Mouse (Mus musculus): ENCODE measurements around the gene Brd9.
"Not testable (repeated sequence)": the region's sequence is repeated elsewhere in the genome, so short reads cannot be mapped to it uniquely, and the experiment has no call there.

The Brd9 gene

GRCm38 (mm10) chr13:73990761-73991160 is 53.1 kb downstream of the Brd9 start:
- no peak for DNase-seq (ENCODE audit: low read depth, low spot score)

DNA sequence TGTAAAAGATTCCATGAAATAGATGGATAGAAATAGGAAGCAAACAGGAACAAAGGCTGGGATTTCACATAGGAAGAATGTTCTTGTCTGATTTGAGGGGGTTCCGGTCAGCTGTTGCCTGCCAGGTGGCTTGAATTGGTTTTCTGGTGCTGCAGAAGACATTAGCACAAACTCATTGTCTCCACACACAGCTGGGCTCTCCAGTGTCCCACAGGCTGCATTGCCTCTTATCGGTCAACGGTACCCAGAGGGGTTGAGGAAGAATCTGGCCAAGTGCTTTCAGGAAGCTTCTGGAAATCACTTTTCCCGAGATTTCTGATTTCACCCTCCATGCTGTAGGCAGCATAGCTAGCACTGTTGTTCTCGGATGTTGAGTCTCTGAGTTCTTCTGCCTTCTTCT is 53.7 kb downstream of the Brd9 start:
- DNase-seq (ENCODE audit: low read depth, low spot score): no peak

DNA sequence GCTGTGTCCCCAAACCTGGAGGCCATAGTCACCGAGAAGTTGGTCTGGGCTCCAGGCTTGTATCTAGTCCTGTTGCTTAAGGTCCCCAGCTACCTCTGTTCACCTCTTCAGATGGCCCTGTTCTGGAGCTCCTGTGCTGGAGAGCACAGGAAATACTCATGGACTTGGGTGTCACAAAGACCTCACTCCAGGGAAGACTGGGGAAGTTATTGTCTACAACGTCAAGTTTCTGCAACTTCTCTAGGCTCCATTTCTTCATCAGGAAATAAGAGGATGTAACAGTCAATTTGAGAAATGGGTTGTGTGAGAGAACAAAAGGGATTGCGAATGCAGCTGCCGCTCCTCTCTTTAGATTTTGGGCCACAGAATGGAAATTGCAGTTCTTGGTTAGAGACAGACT is 58.8 kb downstream of the Brd9 start:
- DNase-seq (ENCODE audit: low read depth, low spot score): no peak

GRCm38 (mm10) chr13:74000519-74000918 is 62.9 kb downstream of the Brd9 start:
- DNase-seq (ENCODE audit: low read depth, low spot score): no peak

DNA sequence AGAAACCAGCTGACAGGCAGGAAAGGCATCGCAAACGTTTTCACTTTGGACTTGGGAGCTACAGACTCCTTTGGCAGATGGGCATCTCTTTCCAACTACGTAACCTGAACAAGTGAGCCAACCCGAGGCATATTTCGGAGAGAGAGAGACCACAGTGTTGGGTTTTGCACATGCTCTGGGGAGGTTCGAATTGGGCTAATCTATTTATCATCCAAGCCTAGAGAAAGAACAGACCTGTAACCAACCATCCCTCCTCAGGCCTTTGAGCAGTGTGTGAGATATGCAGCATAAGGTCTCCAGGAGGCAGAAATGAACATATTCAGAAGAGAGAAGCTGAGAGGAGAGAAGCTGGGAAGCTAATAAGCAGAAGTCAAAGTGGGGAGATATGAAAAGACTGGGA is 63.4 kb downstream of the Brd9 start:
- DNase-seq (ENCODE audit: low read depth, low spot score): no peak

DNA sequence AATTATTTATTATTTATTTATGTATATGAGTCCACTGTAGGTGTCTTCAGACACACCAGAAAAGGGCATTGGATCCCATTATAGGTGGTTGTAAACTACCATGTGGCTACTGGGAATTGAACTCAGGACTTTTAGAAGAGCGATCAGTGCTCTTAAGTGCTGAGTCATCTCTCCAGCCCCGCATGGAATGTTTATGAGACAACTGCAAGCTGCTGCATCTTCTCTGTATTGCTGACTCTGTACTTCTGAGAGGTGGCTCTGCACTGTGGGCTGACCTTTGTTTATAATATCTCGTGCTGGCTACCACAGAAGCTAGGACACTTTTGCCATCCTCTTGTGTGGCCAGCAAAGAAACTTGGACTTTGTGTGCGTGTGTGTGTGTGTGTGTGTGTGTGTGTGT is 63.9 kb downstream of the Brd9 start:
- no peak for DNase-seq (ENCODE audit: low read depth, low spot score)

DNA sequence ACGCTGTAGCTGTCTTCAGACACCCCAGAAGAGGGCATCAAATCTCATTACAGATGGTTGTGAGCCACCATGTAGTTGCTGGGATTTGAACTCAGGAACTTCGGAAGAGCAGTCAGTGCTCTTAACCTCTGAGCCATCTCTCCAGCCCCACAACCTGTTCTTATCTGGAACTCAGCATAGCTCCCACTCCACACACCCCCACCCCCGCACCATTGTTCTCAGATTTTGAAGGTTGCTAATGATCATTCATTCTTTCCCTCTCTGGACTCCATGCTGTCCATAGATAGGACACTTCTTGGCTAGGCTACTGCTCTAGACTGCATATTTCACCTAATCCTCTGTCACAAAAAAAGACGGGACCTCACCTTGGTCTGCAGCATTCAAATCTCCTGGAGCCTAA is 69.3 kb downstream of the Brd9 start:
- DNase-seq (ENCODE audit: low read depth, low spot score): not testable (repeated sequence)

GRCm38 (mm10) chr13:74008216-74008615 is 70.6 kb downstream of the Brd9 start:
- not testable (repeated sequence) for DNase-seq (ENCODE audit: low read depth, low spot score)

DNA sequence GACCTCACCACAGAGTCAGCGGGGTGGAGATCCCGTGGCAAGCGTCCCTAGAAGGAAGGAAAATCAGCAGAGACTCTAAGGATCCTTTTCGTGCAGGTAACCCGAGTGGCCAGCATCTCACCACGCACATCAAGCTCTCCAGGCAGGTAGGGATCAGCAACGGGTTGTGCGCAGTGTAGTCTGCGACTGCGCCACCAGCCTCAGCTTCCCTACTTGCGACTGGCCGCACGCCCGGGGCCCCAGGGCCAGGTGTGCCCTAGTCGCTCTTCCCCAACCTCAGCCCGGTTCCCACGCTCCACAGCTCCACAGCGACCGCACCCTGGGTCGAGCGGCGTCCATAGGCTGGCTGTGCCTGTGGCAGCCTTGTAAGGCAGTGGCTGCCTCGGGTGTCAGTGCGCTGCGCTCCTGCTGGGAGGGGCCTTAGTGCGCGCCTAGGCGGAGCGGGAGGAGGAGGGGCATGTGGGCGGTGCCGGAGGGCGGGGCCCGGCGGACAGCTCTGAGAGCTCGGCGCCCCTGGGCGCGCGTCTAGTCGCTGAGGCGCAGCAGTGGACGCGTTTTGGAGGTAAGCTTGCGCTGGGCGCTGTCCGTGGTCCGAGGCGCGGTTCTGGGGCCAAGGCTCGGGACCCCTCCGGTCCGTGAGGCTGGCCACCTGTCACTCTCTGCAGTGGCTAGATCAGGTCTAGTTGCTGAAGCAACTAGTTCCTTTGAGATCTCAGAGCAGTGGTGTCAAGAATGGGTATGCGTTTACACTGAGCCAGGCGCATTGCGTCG is 71.5 kb downstream of the Brd9 start, which contains the start of gene Tppp:
Tppp (plus strand) TSS at position 460 of the 771 bp plus-strand sequence.
- peak; percentile 79 for DNase-seq (ENCODE audit: low read depth, low spot score)

- no peak for DNase-seq (ENCODE audit: low read depth, low spot score)
These were observed 72.4 kb downstream of the Brd9 start for GRCm38 (mm10) chr13:74009791-74010614.

Measured in embryo, embryonic 11.5 days (tissue).